Mouse (Mus musculus) urinary bladder, postnatal 14 days (tissue): Measurements from ENCODE around the gene Swap70.
A peak's percentile ranks its signal among the peaks of the same experiment; 100 is the strongest.

Experiments
- DNase-seq: peaks from one replicate; pipeline ENCODE4 v3.0.0; 2021; ENCODE audit warnings: low spot score

Swap70 gene

DNA sequence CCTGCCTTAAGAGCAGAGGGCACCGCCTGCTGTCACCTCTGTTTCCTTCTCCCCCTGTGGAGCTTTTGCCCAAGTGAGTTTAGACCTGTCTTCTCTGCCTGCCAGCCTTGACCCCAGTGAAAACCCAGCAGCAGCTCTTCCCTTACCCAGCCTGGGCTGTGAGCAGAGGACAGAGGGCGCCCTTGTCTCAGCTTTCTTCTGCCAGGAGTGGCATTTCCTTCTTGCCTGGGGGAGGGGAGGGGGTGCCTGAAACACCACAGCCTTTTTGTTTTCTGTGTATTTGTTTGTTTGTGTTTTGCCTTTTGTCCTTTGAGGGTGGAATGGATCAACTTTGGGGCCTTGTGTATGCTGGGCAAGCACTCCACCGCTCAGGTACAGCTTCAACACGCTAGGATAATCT is 50.9 kb downstream of the Swap70 start:
- DNase-seq, result no peak

DNA sequence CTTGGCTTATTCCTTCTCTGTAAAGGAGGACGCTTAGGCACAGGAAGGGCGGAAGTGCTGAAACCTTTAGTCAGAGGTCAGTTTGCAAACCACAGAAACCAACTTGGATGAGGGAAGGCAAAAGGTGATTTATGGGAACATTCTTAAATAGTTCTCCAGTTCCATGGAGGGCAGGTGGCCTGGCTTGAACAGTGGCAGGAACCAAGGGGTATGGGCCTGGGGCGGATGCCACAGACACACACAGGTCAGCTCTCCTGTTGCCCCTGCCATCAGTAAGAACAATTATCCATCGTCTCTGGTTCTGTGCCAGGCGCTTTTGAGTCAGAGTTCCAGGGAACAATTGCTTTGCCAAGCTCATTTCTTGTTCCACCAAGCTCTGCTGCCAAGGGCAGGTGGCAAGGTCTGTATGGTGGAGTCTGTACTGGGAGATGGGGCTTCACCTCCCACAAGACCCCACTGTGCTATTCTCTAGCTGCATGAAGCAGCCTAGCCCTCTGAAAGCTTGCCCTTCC is 56.3 kb downstream of the Swap70 start:
- no peak for DNase-seq

DNA sequence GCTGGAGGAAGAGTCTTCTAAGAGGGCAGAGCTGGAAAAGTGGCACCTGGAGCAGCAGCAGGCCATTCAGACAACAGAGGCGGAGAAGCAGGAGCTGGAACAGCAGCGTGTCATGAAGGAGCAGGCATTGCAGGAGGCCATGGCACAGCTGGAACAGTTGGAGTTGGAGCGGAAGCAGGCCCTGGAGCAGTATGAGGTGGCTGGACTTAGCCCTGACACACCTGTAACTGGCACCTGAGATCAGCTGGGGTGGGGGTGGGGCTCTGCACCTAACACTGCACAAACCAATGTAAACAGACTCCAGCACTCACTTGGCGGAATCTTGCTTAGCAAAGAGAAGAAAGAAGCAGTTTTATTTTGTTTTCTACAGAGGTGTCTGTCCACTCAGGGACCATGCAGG is 57.7 kb downstream of the Swap70 start:
- DNase-seq, result no peak

DNA sequence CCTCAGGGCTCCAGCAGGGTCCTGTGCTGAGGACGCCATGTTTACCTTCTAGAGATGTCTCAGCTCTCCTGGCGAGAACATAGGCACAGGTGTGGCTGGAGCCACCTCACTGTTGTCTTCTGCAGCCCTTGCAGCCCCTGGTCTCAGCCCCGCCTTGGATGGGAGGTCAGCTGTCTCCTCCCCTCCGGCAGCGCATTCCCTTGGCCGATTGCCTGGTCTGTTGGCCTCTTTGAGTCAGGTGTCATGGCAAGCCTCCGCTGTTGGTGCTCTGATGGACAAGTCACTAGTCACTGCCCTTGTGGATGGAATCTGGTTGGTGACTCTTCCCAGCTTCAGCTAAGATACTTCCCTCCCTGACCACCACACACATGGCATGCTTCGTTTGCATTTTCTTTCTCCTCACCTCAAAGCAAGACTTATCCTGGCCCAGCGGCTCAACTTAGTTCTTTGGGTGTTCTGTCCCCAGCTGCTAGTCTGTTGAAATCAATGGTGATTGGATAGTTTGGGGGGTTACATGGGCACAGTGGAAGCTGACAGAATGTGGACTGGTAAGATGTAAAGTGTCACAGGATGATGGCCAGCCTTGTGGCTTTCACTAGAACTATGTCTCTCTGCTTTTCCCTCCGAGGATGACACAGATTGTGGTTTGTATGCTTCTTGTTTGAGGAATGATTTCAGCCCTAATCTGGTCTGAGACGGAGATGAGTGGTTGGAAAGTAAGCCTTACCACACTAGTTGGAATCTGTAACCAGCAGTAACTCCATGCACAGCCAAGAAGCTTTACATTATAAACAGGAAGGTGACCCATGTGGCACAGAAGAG is 60.1 kb downstream of the Swap70 start:
- DNase-seq, result no peak

DNA sequence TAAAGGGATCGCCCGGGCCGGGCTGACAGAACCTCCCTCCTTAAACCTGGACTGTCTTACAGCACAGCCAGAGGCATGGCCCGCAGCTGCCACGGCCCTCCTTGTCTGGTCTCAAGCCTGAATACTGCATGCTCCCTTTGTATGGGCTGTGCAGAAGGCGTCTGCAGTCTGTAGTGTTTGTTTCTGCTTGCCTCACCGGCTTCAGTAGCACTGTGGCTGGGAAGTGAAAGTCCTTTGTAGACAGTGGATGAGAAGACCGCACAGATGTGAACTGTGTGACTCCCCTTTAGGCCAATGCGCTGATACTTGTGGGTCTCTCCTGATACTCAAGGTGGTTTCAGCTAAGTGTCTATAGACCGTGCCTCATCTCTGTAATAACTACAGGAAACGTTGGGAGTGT is 61.3 kb downstream of the Swap70 start:
- no peak for DNase-seq

DNA sequence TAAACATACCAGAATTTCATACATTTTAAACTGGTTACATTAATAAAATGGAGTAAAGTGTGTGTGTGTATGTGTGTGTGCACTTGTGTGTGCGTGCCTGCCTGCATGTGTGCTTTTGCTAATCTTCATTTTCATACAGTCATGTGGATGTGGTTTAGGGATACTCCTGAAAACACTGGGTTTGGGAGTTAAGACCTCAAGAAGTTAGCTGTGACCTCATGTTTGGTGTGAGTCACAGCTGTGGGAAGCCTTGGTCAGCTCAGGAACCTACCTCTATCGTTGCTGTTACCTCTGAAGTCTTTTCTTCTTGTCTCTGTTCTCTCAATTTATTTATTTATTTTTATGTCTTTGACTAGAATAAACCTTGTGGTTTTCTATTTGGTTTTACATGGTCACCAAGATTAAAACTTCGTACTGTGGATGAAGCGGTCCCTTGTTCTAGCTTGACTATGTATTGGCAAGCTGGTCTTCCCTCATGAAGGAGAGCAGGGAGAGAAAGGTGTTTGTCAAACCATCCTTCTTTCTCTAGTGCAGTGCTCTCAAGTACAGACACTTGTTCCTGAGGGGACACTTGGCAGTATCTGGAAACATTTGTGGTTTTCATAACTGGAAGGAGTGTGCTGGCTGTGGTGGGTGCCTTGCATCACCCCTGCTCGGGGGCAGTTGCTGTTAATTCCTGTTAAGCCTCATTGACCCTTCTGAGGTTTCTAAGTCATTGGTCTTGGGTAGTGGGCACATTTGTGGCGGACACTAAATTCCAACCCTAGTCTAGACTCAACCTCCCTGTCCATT is 62.2 kb downstream of the Swap70 start:
- no peak for DNase-seq

DNA sequence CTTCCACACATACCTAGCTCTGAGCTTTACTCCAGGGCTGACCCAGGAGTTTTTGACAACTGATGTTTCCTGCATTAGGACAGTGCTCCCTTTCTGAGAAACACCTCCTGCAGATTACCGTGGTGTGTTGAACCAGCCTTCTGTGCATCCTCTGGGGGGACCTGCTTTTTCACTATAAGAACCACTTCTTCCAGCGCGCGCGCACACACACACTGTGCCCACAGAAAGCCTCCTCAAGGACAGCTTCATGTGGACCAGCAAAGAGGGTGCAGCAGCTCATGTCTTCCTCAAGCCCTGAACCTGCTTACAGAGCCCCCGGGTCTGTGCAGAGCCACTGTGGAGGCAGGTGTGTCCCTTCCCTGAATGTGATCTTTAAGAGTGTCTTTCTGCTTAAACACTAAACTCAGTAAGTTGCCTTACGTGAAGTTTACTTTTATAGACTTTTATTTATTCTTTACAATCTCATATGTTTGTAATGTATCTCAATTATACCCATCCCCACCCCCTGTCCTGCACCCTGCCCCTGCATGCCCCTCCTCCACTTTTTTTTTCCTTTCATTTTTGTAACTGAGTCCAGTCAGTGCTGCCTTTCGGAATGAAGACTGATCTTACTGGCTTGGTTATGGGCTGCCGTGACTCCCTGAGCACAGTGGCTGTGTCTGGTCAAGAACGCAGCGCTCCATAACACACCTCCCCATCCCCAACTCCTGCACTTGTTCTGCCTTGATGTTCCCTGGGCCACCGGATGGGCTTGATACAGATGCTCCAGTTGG is 63.8 kb downstream of the Swap70 start:
- no peak for DNase-seq

DNA sequence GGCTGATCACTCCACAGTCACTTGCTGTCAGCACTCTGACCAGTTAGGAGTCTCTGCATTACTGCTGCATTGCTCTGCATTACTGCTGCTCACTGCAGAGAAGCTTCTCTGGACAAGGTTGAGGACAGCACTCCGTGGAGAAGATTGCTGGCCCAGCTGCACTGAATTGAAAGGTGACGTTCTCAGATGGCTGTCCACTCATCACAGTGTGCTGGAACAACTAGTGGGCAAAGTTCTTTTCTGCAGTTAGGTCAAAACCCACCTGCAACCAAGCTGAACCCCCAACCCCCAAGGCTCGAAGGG is 64.3 kb downstream of the Swap70 start:
- DNase-seq, result no peak

DNA sequence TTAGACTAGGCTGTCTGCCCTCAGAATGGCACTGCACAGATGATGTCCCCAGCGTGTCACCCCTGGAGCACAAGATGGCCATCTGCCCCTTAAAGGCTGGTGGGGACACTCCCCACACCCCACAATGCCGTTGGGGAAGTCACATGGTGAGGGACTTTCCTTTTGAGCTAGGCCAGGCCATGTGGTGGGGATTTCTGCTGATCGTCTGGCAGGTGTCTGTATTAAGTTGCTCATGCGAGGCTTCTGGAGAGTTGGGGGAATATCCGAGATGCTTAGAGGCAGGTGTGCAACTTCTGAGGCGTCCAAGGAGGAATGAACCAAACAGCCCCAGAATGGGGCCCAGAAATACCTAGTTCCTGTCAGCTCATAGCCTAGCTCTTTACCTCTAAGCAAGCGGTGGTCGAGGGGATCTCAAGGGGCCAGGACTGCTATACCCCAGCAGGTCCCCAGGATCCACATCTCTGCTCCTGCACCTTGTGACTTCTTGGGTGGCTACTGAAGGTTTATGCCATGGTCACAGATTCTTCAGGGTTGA is 64.8 kb downstream of the Swap70 start:
- DNase-seq, result no peak

DNA sequence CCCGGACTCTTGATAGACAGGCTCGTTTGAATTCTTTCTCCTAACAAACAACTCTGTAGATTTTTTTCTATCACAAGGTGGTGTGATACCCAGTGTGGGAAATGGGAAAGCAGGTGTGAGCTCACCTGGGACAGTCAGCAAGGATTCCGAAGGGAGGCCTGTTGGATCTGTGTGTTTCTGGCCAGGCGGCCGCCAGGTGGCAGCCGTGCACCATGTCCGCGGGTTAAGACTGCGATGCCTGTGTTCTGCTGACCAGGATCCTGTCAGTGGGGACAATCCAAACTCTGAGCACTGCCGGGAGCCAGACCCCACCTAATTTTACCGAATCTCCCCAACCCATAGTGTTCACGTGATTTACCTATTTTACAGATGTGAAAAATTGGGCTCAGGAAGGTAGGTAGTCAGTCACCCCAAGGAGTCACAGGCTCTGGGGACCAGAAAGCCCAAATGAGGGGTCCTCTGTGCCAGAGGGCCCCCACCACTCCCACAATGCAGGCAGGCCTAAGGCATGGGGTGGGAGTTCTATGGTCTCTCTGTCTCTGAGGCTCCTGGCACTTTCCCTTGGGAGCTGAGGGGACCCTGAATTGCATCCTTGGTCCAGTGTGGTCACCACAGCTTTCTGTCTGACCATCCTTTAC is 65.4 kb downstream of the Swap70 start:
- DNase-seq, result peak; percentile 84

DNA sequence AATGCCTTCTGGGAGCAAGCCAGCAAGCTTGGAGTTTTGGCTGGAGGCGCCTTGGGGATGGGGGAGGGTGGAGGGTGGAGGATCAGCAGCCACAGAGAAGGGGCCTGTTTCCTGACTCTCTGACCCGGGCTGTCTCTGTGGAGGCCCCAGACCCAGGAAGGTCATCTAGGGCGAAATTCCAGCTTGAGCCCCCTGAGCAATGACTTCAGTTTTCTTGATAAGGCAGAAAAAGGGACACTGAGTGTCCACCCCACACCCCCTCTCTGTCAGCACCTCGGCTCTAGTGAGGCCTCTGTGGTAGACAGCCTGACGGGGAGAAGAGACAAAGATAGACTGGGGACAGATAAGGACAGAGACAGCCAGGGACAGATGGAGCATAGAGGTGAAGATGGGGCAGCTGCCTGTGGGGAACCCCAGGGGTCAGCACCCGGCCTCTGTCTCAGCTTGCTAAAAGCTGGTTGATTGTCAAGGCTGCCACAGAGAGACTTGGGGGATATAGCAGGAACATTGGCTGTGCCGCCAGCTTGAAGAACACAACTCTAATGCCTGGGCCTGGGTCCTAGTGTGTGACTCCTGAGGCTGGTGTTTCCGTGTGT is 66.1 kb downstream of the Swap70 start:
- peak; percentile 19 for DNase-seq

DNA sequence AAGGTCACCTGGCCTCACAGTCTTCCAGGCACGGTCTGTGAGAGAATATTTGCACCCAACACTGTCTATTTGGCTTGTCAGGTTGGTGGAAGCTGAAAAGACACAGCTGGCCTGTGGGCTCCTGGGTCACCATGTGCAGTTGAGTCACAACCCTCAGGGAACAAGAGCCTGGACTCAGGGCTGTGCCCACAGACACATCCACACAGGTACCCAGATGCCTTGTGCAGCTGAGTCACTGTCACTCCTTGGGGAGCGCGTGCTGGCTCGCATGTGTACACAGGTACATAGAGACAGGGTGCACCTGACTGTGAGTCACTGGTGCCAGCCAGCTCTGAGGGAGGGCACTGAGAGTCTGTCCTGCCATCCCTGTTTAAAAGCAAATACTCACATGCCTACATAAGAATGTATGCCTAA is 66.7 kb downstream of the Swap70 start:
- DNase-seq, result peak; percentile 81

DNA sequence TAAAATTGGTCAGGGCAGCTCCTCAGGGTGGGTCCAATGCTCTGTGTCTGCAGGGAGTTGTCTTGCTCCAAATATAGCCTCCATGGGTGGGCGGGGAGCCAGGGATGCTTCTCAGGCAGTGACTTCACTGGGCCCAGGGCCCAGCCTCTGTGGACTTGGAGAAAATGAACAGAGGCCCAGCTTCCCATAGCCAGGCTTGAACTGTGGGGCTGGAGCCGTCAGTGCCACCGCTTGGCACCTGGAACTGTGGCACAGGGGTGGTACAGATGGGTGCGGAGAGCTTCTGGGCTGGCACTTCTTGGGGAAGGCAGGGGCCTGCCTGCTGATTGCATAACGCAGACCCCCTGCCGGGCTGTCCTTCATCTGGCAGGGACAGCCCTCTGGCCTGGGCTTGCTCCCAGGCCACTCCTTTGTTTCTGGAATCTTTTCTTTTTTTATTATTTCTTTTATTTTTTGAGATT is 67.2 kb downstream of the Swap70 start:
- DNase-seq, result peak; percentile 88

DNA sequence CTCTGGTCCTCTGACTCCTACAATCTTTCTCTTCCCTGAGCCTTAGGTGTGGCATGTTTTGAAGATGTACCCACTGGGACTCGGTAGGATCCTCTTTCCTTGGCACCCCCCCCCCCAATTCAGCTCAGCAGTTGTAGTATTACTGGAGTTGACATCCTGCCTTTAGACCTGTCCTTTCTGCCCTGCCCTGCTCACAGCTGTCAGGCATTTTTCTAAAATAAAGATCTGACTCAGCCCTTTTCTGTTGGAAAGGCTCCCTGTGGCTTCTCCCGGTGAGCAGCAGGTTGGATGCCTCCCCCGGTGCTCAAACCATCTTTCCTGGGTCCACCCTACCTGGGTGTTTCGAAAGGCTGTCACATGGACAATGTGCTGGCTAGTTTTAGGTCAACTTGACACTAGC is 68.1 kb downstream of the Swap70 start:
- no peak for DNase-seq

DNA sequence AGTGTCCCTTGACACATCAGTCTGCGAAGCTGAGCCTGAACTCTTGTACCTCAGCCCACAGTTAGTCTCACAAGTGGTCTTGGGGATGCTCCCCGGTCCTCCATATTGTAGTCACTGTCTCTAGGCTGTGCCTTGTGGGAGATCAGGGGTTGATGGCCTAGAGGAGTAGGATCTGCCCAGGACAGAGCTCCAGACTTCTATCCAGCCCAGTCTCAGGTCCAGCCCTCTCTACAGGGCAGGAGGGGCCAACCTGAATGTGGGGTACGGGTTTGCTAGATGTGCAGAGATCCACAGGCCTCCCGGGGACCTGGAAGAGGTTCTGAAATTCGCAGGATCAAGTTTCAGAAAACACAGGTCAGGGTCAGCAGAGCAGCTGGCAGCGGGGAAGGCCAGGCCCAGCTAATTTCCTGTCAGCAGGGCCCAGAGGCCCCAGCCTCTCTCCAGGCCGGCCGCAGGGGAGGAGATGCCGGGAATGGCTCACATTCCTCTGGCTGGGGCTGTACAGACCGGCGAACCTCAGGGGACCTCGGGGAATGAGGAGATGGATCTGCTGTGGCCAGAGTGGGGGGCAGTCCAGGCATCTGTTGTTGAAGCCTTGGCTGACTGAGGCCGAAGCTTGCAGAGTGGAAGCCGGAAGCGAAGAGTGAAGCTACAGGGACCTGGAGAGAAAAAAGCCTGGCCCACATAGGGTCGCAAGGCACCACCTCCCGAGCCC is 75.5 kb downstream of the Swap70 start:
- peak; percentile 71 for DNase-seq

DNA sequence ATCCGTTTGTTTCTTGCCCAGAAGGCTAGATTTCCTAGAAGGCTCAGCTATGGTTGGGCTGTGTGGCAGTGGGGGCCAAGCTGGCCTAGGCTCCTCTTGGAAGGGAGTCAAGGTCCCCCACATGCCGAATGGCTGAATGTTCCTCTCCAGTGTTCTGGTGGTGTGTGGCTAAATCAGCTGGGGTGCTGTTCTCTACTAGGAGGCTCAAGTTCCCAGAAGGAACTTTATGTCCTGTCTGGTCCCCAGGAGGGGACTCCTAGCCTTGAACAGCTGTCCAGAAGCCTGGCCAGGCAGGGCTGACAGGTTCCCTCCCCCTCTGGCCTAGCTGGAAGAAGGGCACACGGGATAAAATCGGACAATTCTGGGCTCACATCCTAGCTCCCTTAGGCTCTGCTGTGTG is 76.1 kb downstream of the Swap70 start:
- peak; percentile 26 for DNase-seq

DNA sequence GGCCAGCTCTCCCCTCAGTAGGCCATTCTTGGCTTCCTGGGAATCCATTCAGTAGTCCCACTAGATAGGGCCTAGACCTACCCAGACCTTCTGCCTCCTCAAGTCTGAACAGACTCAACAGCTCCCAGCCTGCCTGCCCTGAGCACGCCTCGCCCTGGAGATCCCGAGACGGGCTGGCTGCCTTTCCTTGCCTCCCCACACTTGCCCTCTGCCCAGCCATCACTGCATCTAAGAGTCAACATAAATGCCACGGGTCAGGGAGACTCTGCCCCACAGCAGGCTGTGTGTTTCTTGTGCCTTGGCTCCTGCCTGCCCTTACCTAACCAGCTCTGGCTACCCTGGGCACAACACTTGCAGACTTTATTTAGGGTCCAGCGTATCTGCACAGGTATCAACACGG is 76.6 kb downstream of the Swap70 start:
- peak; percentile 19 for DNase-seq

DNA sequence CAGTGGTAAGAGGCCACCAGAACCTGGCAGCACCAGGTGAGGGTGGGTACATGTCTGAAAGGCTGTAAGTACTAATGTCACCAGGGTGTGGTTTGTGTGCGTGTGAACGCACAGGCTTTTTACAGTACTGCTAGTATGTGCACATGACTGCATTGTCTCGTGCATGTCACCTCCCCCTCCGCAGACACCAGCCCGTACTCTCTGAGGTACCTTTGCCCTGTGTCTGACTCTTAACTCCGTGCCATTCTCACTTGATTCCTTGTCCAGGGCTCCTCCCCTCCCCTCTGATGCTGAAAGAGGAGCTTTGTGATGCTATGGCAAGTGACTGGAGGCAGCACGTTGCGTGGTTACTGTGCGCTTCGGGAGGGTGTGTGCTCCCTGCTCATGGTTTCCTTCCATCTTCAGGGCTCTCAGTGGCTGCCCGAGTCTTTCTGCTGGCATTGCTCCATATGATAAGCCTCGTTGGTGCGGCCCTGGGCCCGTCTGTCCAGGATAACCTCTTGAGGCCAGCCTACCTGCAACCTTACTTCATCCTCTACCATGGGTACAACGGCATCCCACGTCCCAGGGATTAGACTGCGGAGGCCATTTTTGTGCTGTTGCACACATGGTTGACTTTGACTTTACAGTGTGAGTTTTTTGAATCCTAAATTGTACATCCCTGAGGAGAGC is 77.4 kb downstream of the Swap70 start:
- DNase-seq, result no peak

DNA sequence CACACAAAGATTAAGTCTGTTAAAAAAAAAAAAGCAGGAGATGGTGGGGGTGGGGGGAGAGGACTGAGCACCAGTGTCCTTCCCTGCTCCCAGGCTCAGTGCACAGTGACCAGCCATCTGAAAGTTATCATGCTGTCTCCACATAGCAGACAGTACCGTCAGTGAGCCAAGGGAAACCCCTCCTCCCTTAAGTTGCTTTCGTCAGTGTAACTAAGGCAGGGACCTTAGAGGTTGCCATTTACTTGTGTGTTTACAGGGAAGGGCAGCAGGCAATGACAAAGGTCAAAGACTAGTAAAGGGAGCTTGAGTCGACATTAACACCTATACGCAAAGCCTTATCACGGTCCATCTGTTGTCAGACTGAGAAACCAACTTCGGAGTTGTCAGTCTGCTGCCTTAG is 81.4 kb downstream of the Swap70 start:
- DNase-seq, result no peak

DNA sequence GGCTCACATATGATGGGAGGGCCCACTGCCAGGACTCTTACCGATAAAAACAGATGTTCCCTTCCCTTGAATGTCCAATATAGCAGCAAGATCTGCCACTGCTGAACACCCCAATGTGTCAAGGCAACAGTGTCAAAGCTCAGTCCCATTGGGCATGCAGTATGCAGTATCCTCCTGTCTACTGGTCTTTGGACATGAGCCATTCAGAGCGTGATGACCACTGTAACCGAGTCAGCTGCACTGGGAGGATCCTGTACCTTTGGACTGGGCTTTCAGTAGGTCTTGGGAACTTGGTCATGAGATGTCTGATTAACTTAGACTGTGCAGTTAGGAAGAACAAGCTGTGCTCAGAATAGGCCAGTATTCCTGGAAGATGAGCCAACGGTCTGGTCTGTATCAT is 84.0 kb downstream of the Swap70 start:
- DNase-seq, result no peak
